In genomic region chr17:47953231-47953630, GRCm38 (mm10) we compare ENCODE assay signal across 18 mouse cellular contexts. TPM values are rescaled to one million over a fixed set of nuclear protein-coding genes. Genes with fewer than 3 reads are reported as not detected.
A peak's percentile ranks its signal among the peaks of the same experiment; 100 is the strongest.
DNase-seq lines count a peak whose midpoint lies in the region; ATAC-seq and TF ChIP-seq lines count a peak whose summit lies in the region.
"Had no signal": no experiment of that assay in that cellular context is flagged by ENCODE, and none has a peak within 500 bp of the region (broad histone marks: within the 10 kb centered on the region; RNA-seq: fewer than 3 reads in every experiment).

No protein-coding gene starts in this region.

- H3K27me3 ChIP-seq in forebrain, embryonic 12.5 days: peaks cover 40% of the 10 kb centered on the region
- no peaks in the 10 kb centered on the region; the same call in 1 of the 2 replicates for H3K27me3 ChIP-seq in forebrain, postnatal 0 days (ENCODE audit: insufficient read depth, low read length)
- H3K27me3 ChIP-seq in E14TG2a.4 (ENCODE audit: insufficient read depth, low read length): peaks cover 20% of the 10 kb centered on the region; the same call in 1 of the 2 replicates
- H3K27me3 ChIP-seq in intestine, embryonic 16.5 days (replicated peaks; ENCODE audit: control insufficient read depth, insufficient read depth, low read length): no peaks in the 10 kb centered on the region
- H3K27me3 ChIP-seq: heart, embryonic 12.5 days had no signal

- no peak overlapping the region for H3K9ac ChIP-seq in forebrain, embryonic 12.5 days
- no peak overlapping the region for H3K9ac ChIP-seq in forebrain, postnatal 0 days
- H3K9ac ChIP-seq in intestine, embryonic 16.5 days (ENCODE audit: low read depth, low read length): peak overlapping the region; percentile 46; the same call in 1 of the 2 replicates
- H3K9ac ChIP-seq: liver, postnatal 0 days had no signal

- H3K4me3 ChIP-seq in forebrain, embryonic 12.5 days (replicated peaks): no peak overlapping the region
- H3K4me3 ChIP-seq in forebrain, postnatal 0 days (ENCODE audit: low read depth, low read length): no peak overlapping the region
- H3K4me3 ChIP-seq in E14TG2a.4 (replicated peaks; ENCODE audit: low read length): peak overlapping the region; percentile 39; the same call in 1 of the 2 replicates
- no peak overlapping the region for H3K4me3 ChIP-seq in intestine, embryonic 16.5 days (ENCODE audit: low read length)
- H3K4me3 ChIP-seq: gastrocnemius, adult 2 months; heart, embryonic 12.5 days; hindbrain, embryonic 10.5 days; megakaryocyte, embryonic 14.5 days; midbrain, embryonic 13.5 days had no signal

- no peak for ATAC-seq in forebrain, embryonic 12.5 days (ENCODE audit: low FRiP score)
- no peak for ATAC-seq in forebrain, postnatal 0 days
- peak; percentile 12 for ATAC-seq in intestine, embryonic 16.5 days
- ATAC-seq: CD4-positive, CD25-positive, alpha-beta regulatory T cell, adult 4 months; liver, postnatal 0 days had no signal

- no peaks in the 10 kb centered on the region for H3K9me3 ChIP-seq in forebrain, embryonic 12.5 days
- H3K9me3 ChIP-seq in forebrain, postnatal 0 days (ENCODE audit: low read length): no peaks in the 10 kb centered on the region
- no peaks in the 10 kb centered on the region for H3K9me3 ChIP-seq in E14TG2a.4 (ENCODE audit: low read length)
- no peaks in the 10 kb centered on the region for H3K9me3 ChIP-seq in intestine, embryonic 16.5 days (ENCODE audit: control insufficient read depth, low read length)
- H3K9me3 ChIP-seq: heart, embryonic 12.5 days; hindbrain, embryonic 10.5 days; megakaryocyte, embryonic 14.5 days; midbrain, embryonic 13.5 days had no signal

- H3K27ac ChIP-seq in forebrain, embryonic 12.5 days: 0 out of 2 replicates have a peak overlapping the region, but pooled peaks have one; percentile 46
- H3K27ac ChIP-seq in forebrain, postnatal 0 days (ENCODE audit: low read depth, low read length): no peak overlapping the region
- peak overlapping the region; percentile 75 for H3K27ac ChIP-seq in intestine, embryonic 16.5 days (ENCODE audit: low read length)
- H3K27ac ChIP-seq: gastrocnemius, adult 2 months; kidney, postnatal 0 days had no signal

- DNase-seq in forebrain, postnatal 0 days: no peak
- peak; percentile 60 for DNase-seq in ZHBTc4 (ENCODE audit: low read depth, low spot score)
- DNase-seq in cerebellum, adult 11-12 months: no peak
- DNase-seq in kidney, adult 9 months: no peak
- DNase-seq: cerebellum, adult 9-10 months; gastrocnemius, adult 2 months; heart, postnatal 10 days; liver, postnatal 0 days had no signal

- peaks cover 36% of the 10 kb centered on the region for H3K4me1 ChIP-seq in forebrain, embryonic 12.5 days
- peaks cover 4% of the 10 kb centered on the region; the same call in 1 of the 2 replicates for H3K4me1 ChIP-seq in forebrain, postnatal 0 days (ENCODE audit: insufficient read depth)
- H3K4me1 ChIP-seq in E14TG2a.4 (replicated peaks; ENCODE audit: low read depth, low read length): peaks cover 79% of the 10 kb centered on the region
- peaks cover 36% of the 10 kb centered on the region for H3K4me1 ChIP-seq in intestine, embryonic 16.5 days (ENCODE audit: control insufficient read depth, insufficient read depth, low read length)
- H3K4me1 ChIP-seq: megakaryocyte, embryonic 14.5 days had no signal

- 32% methylated on average over 5 of the region's 5 CpGs for WGBS in forebrain, embryonic 12.5 days
- WGBS in forebrain, postnatal 0 days: 39% methylated on average over 5 of the region's 5 CpGs
- 39% methylated on average over 5 of the region's 5 CpGs for WGBS in intestine, embryonic 16.5 days

- H3K36me3 ChIP-seq in forebrain, embryonic 12.5 days (replicated peaks): no peaks in the 10 kb centered on the region
- H3K36me3 ChIP-seq in forebrain, postnatal 0 days (ENCODE audit: insufficient read depth): no peaks in the 10 kb centered on the region
- no peaks in the 10 kb centered on the region for H3K36me3 ChIP-seq in E14TG2a.4 (ENCODE audit: insufficient read depth, low read length)
- no peaks in the 10 kb centered on the region for H3K36me3 ChIP-seq in intestine, embryonic 16.5 days (ENCODE audit: control insufficient read depth, insufficient read depth, low read length)
- H3K36me3 ChIP-seq: heart, embryonic 12.5 days; hindbrain, embryonic 10.5 days; midbrain, embryonic 13.5 days had no signal

- H3K4me2 ChIP-seq in forebrain, embryonic 12.5 days: no peak overlapping the region
- H3K4me2 ChIP-seq in forebrain, postnatal 0 days (ENCODE audit: low read depth): no peak overlapping the region
- peak overlapping the region; percentile 17 for H3K4me2 ChIP-seq in intestine, embryonic 16.5 days (ENCODE audit: low read depth, low read length)
- H3K4me2 ChIP-seq: liver, embryonic 11.5 days; midbrain, embryonic 13.5 days had no signal

- TF ChIP-seq CTCF in forebrain, postnatal 0 days (IDR thresholded peaks at IDR 0.05; ENCODE audit: low read depth): no peak
- TF ChIP-seq CTCF in E14TG2a.4 (conservative IDR thresholded peaks at IDR 0.05; ENCODE audit: low read length): no peak

RNA-seq across cellular contexts. Expression of gene Foxp4, which starts 28.8 kb away (rescaled TPM):
- 22.6 and 24.3 TPM in 2 replicates for polyA plus RNA-seq in forebrain, embryonic 12.5 days (2016; fragmentation: Nextera tagmentation; extraction: Ambion mirVana)
- 108 and 109 TPM in 2 replicates for total RNA-seq in forebrain, postnatal 0 days (2014; rRNA removed)
- 45.7 and 56.4 TPM in 2 replicates for polyA plus RNA-seq in forebrain, postnatal 0 days (2015; fragmentation: Nextera tagmentation; extraction: Ambion mirVana)
- polyA plus RNA-seq in intestine, embryonic 16.5 days (2015; fragmentation: Nextera tagmentation; extraction: Ambion mirVana): 12.5 and 13.6 TPM in 2 replicates
